Mouse (Mus musculus): ENCODE results near the gene Gm5773. TPM values are rescaled to one million over a fixed set of nuclear protein-coding genes. Genes with fewer than 3 reads are reported as not detected.
"Not testable (repeated sequence)": the region's sequence is repeated elsewhere in the genome, so short reads cannot be mapped to it uniquely, and the experiment has no call there.

Gm5773 gene
- not detected in 2 replicates for polyA plus RNA-seq (2012; rRNA removed)

DNA sequence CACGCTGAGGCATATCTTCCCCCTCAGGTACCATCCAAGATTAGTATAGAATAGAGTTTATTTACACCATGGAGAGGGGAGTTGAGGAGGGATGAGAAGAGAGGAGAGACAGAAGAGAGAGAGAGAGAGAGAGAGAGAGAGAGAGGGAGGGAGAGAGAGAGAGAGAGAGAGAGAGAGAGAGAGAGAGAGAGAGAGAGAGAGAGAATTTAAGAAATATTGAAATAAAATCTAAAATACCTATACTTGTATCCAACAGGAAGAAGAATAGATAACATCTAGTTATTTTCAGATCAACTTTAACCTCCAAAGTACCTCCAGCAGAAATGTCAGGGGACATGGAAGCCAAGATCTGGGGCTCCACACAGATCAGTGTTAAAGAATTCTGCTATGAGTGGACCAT, at the start of gene Gm5773:
Gm5773 (plus strand) TSS at position 301 of the 400 bp plus-strand sequence.
- not testable (repeated sequence) for H3K4me1 ChIP-seq (ENCODE audit: control insufficient read depth, insufficient read depth, insufficient read length); H3K36me3 ChIP-seq (ENCODE audit: control insufficient read depth, insufficient read depth, low read length); H3K27ac ChIP-seq (ENCODE audit: insufficient read depth, low read length); H3K4me3 ChIP-seq (ENCODE audit: extremely low read depth, insufficient read depth, insufficient read length); DNase-seq (ENCODE audit: low read depth in 1 of 2, low spot score in 2 of 2); H3K27me3 ChIP-seq (ENCODE audit: control insufficient read depth, insufficient read depth, low read length)
- WGBS: 90% methylated on average over 1 of the region's 1 CpGs

DNA sequence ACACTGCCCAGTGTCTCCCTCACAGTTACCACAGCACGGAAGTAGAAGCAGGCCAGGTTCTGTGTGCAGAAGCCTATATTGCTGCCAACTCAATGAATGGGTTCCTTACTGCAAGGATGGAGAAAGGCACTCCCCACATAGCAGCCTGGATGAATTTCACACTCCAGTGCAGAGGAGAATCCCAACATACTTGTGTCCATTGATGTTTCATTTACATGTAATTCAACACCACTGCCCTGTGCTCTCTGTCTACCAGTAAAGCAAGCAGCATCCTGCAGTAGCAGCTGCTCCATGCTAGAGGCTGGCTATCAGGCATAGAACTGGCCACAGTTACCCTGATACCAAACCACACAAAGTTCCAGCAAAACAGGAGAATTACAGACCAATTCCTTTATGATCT, 27.3 kb upstream of the Gm5773 start:
- H3K27ac ChIP-seq (ENCODE audit: insufficient read depth, low read length); H3K4me3 ChIP-seq (ENCODE audit: extremely low read depth, insufficient read depth, insufficient read length); DNase-seq (ENCODE audit: low read depth in 1 of 2, low spot score in 2 of 2); H3K27me3 ChIP-seq (ENCODE audit: control insufficient read depth, insufficient read depth, low read length); H3K4me1 ChIP-seq (ENCODE audit: control insufficient read depth, insufficient read depth, insufficient read length); H3K36me3 ChIP-seq (ENCODE audit: control insufficient read depth, insufficient read depth, low read length): not testable (repeated sequence)
- WGBS: 78% methylated on average over 1 of the region's 1 CpGs

GRCm38 (mm10) chr3:93754022-93754421, 18.8 kb upstream of the Gm5773 start:
- not testable (repeated sequence) for H3K27me3 ChIP-seq (ENCODE audit: control insufficient read depth, insufficient read depth, low read length); H3K36me3 ChIP-seq (ENCODE audit: control insufficient read depth, insufficient read depth, low read length); H3K4me1 ChIP-seq (ENCODE audit: control insufficient read depth, insufficient read depth, insufficient read length); DNase-seq (ENCODE audit: low read depth in 1 of 2, low spot score in 2 of 2); H3K27ac ChIP-seq (ENCODE audit: insufficient read depth, low read length); H3K4me3 ChIP-seq (ENCODE audit: extremely low read depth, insufficient read depth, insufficient read length)
- 93% methylated on average over 18 of the region's 18 CpGs for WGBS

- H3K36me3 ChIP-seq (ENCODE audit: control insufficient read depth, insufficient read depth, low read length); H3K4me1 ChIP-seq (ENCODE audit: control insufficient read depth, insufficient read depth, insufficient read length); H3K27ac ChIP-seq (ENCODE audit: insufficient read depth, low read length); H3K4me3 ChIP-seq (ENCODE audit: extremely low read depth, insufficient read depth, insufficient read length); H3K27me3 ChIP-seq (ENCODE audit: control insufficient read depth, insufficient read depth, low read length); DNase-seq (ENCODE audit: low read depth in 1 of 2, low spot score in 2 of 2): not testable (repeated sequence)
Measured at GRCm38 (mm10) chr3:93796098-93796497, 23.3 kb downstream of the Gm5773 start, which contains the start of gene Tdpoz4. Gene Tdpoz4, plus strand, starts transcription at chr3:93796398.

- H3K36me3 ChIP-seq (ENCODE audit: control insufficient read depth, insufficient read depth, low read length); DNase-seq (ENCODE audit: low read depth in 1 of 2, low spot score in 2 of 2); H3K27ac ChIP-seq (ENCODE audit: insufficient read depth, low read length); H3K4me3 ChIP-seq (ENCODE audit: extremely low read depth, insufficient read depth, insufficient read length); H3K4me1 ChIP-seq (ENCODE audit: control insufficient read depth, insufficient read depth, insufficient read length); H3K27me3 ChIP-seq (ENCODE audit: control insufficient read depth, insufficient read depth, low read length): not testable (repeated sequence)
Measured at GRCm38 (mm10) chr3:93813341-93813740, 40.5 kb downstream of the Gm5773 start.

Other genes starting within 250 kb of the Gm5773 start
- gene S100a10, start 217.9 kb upstream of the Gm5773 start, polyA plus RNA-seq (2012; rRNA removed): 36.2 and 39.0 TPM in 2 replicates
- not detected in 2 replicates for gene Tdpoz2, start 120.3 kb upstream of the Gm5773 start, polyA plus RNA-seq (2012; rRNA removed)
- not detected in 2 replicates for gene Tdpoz1, start 96.7 kb upstream of the Gm5773 start, polyA plus RNA-seq (2012; rRNA removed)
- gene Gm37596, start 79.9 kb upstream of the Gm5773 start, polyA plus RNA-seq (2012; rRNA removed): not detected in 2 replicates
- not detected in 2 replicates for gene Tdpoz4, start 23.4 kb downstream of the Gm5773 start, polyA plus RNA-seq (2012; rRNA removed)
- not detected in 2 replicates for gene Tdpoz3, start 53.0 kb downstream of the Gm5773 start, polyA plus RNA-seq (2012; rRNA removed)
- gene Gm9117, start 170.5 kb downstream of the Gm5773 start, polyA plus RNA-seq (2012; rRNA removed): not detected in 2 replicates
- not detected in 2 replicates for gene Tdpoz5, start 188.3 kb downstream of the Gm5773 start, polyA plus RNA-seq (2012; rRNA removed)

Measured in spleen, adult 2 months (tissue).